Mouse (Mus musculus): ENCODE measurements around the gene Med24.

GRCm38 (mm10) chr11:98693201-98693600, 36.0 kb downstream of the Med24 start:
- TF ChIP-seq POLR2A (IDR thresholded peaks at IDR 0.05; ENCODE audit: low read depth, low read length) (no peak), CTCF (conservative IDR thresholded peaks at IDR 0.05; ENCODE audit: insufficient read depth, insufficient read length, low read depth, low read length) (no peak)
